Mouse (Mus musculus): ENCODE measurements at regions not wholly inside any gene's neighbourhood (a gene's known extent, or its start where the extent isn't known, plus 50 kb on each side); places are given as distances from the start of the nearest gene placed in this dataset.

GRCm38 (mm10) chr5:149908376-149909078 lies 109.9 kb upstream of the Rxfp2 start:
- DNase-seq (ENCODE audit: low spot score in 2 of 2), result no peak

GRCm38 (mm10) chr5:149909108-149909739 lies 109.3 kb upstream of the Rxfp2 start:
- no peak for DNase-seq (ENCODE audit: low spot score in 2 of 2)

- DNase-seq (ENCODE audit: low spot score in 2 of 2), result no peak
These were observed 108.5 kb upstream of the Rxfp2 start for GRCm38 (mm10) chr5:149909971-149910370.

DNA sequence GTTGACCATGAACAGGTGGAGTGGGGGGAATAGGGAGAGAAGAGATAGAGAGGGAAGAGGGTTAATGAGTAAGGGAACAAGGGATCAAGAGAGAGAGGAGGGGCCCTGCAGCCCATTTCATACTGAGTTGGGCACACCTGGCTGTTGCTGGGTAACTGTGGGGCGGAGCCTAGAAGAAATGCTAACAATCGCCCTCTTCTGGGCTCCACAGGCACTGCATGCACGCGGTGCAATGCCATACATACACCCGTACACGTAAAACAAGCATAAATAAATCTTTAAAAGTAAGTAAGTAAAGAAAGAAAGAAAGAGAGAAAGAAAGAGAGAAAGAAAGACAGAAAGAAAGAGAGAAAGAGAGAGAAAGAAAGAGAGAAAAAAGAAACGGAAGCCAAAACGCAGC lies 106.5 kb upstream of the Rxfp2 start:
- no peak for DNase-seq (ENCODE audit: low spot score in 2 of 2)

DNA sequence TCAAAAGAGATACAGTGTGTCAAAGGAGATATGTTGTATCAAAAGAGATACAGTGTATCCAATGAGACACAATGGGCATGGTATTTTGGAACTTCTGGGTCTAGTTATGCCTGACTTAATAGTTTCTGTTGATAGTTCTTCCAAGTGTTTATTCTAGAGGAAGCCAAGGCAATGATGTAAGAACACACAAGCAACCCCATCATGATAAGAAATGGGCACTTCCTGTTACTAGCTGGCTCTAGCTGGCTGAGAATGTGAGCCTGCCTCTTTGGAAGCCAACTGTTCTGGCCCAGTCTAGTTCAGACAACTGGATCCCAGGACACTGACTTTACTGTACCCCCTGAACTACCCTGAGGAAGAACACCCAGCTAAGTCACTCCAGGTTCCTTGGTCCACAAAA lies 102.7 kb upstream of the Rxfp2 start:
- no peak for DNase-seq (ENCODE audit: low spot score in 2 of 2)

DNA sequence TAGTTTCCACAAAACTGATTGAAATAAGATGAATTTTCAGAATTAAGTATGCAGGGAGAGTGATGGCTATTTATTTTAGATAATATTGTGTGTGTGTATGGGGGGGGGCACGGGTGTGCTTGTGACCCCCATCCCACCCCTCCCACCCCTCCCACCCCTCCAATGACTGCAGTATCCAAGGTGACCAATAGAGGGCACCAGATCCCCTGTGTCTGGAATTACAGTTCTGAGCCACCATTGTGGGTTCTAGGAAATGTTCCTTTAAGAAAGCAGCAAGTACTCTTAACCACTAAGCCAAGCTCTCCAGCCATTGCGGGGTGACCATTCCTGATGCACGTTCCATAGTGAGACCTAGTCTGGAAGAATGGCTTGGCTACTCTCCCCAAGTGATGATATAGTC lies 101.1 kb upstream of the Rxfp2 start:
- no peak for DNase-seq (ENCODE audit: low spot score in 2 of 2)

- DNase-seq (ENCODE audit: low spot score in 2 of 2), result no peak
These were observed 99.4 kb upstream of the Rxfp2 start for GRCm38 (mm10) chr5:149919097-149919496.

GRCm38 (mm10) chr5:149920326-149920725 lies 98.1 kb upstream of the Rxfp2 start:
- no peak for DNase-seq (ENCODE audit: low spot score in 2 of 2)

GRCm38 (mm10) chr5:149924501-149924900 lies 94.0 kb upstream of the Rxfp2 start:
- DNase-seq (ENCODE audit: low spot score in 2 of 2), result no peak

- DNase-seq (ENCODE audit: low spot score in 2 of 2), result no peak
These were observed 91.7 kb upstream of the Rxfp2 start for GRCm38 (mm10) chr5:149926786-149927185.

GRCm38 (mm10) chr5:149931574-149932161 lies 86.8 kb upstream of the Rxfp2 start:
- DNase-seq (ENCODE audit: low spot score in 2 of 2), result no peak

DNA sequence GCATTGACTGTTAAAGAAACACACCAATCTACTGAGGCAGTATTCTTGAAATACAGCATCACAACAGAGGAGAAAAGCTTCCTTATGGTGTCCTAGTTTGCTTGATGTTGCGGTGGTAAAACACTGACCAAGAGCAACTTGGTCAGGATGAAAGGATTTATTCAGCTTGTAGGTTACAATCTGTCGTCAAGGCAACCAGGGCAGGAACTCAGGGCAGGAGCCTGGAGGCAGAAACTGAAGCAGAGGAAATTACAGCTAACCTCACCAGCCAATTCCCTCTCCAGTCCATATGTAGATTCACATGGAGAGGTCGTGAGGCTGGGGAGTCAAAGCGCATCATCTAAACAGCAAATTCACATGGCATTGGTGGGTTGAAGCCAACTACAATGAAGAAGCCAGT lies 86.3 kb upstream of the Rxfp2 start:
- no peak for DNase-seq (ENCODE audit: low spot score in 2 of 2)

GRCm38 (mm10) chr5:149945651-149946050 lies 72.8 kb upstream of the Rxfp2 start:
- DNase-seq (ENCODE audit: low spot score in 2 of 2), result no peak

- DNase-seq (ENCODE audit: low spot score in 2 of 2), result no peak
These were observed 71.0 kb upstream of the Rxfp2 start for GRCm38 (mm10) chr5:149947491-149947890.

DNA sequence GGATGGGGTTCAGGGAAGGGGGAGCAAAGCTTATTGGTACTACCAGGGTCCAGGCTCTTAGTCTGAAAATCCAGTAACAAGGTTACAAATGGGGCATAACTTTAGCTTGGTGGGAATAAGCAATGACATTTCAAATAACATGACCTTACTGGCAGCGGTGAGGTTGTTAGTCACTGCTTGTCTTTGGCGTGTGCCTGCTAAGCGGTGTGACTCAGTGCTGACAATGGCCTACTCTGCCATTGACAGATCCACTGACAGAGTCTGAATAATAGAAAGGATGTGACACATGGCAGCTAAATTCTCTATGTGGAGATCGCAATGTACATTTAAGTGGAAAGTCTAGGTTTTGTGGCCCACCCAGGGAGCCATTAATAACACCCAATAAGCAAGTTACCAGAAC lies 61.5 kb upstream of the Rxfp2 start:
- DNase-seq (ENCODE audit: low spot score in 2 of 2), result no peak

DNA sequence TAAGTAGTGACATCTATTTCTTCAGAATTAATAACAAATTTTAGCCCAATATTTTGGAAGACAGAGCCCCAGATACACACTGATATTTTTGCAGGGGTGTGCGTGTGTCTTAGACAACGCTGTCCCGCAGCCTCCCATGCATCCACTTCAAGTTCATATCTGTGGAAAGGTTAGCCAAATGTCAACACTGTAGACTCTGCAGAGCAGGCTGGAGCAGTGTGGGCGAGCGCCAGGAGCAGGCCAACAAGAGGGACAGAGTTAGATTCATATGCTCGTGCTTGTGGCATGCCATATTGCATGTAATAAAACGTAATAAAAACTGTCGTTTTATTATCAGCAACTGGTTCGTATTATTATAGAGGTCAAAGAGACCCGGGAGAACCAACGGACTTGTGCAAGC lies 57.3 kb upstream of the Rxfp2 start:
- no peak for DNase-seq (ENCODE audit: low spot score in 2 of 2)

DNA sequence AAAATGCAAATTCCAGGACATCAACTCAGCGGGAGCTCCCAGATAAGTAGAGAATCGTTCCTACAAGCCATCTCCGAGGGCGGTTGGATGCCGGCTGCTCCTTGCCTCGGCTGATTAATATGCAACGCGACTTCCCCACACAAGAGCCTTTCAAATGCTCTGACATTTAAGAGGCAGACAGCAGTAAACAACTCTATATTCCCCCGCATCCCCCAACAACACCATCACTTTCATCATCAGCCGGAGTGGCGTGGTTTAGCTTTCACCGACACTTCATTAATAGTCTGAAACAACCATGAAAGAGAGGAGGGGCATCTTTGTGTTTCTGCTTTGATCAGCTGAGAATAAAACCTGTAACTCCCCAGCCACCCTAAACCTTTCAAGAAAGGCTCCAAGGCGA lies 53.7 kb upstream of the Rxfp2 start:
- DNase-seq (ENCODE audit: low spot score in 2 of 2), result no peak
